Mouse (Mus musculus): ENCODE measurements around the gene Etfdh. TPM values are rescaled to one million over a fixed set of nuclear protein-coding genes. Genes with fewer than 3 reads are reported as not detected.

Gene Etfdh
- polyA plus RNA-seq, 1 experiment = 13.4 TPM

DNA sequence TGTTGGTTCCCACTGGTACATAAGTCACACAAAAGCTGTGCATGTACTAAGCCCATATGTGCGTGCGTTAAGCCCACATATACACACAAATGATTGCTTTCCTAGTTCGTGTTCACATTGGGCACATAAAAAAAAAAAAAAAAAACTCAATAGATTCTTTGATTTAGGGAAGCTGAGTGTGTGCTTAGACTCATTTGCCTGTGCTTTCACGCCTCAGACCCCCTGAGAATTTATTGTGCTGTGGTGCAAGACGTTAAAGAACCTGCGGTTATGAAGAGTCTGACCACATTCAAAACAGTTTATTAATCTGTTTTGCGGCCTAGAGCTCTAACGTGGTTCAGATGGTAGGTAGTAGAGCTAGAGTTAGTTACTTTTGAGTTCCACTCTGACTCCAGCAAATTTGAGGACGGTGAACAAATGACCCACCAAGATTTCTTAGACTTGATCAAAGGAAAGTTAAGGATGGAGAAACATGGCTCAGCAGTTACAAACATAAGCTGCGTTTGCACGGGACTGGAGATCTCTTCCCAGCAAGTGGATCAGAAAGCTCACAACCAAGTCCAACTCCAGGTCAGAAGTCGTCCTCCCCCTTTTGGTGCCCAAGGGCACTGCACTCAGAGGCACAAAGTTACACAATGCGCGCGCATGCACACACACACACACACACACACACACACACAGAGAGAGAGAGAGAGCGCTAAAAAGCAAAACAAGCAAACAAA is 60.5 kb downstream of the Etfdh start:
- H3K27ac ChIP-seq (ENCODE audit: control insufficient read depth, insufficient read depth, low read depth, low read length) = peak overlapping the region; percentile 81
- peak overlapping the region; percentile 90 for H3K4me3 ChIP-seq (ENCODE audit: control insufficient read depth, low read depth, low read length)
- H3K27me3 ChIP-seq (ENCODE audit: control insufficient read depth, insufficient read depth, low read length) = no peaks in the 10 kb centered on the region
- TF ChIP-seq CTCF (IDR thresholded peaks at IDR 0.05; ENCODE audit: control insufficient read depth, insufficient read depth, insufficient replicate concordance, low read depth, low read length) (peak; percentile 13; the same call in 1 of the 2 replicates), POLR2A (IDR thresholded peaks at IDR 0.05; ENCODE audit: control insufficient read depth, low read depth, low read length) (no peak)
- H3K36me3 ChIP-seq (ENCODE audit: control insufficient read depth, insufficient read depth, low read length) = no peaks in the 10 kb centered on the region
- peaks cover 5% of the 10 kb centered on the region; the same call in 1 of the 2 replicates for H3K4me1 ChIP-seq (ENCODE audit: control insufficient read depth, insufficient read depth, low read length)

DNA sequence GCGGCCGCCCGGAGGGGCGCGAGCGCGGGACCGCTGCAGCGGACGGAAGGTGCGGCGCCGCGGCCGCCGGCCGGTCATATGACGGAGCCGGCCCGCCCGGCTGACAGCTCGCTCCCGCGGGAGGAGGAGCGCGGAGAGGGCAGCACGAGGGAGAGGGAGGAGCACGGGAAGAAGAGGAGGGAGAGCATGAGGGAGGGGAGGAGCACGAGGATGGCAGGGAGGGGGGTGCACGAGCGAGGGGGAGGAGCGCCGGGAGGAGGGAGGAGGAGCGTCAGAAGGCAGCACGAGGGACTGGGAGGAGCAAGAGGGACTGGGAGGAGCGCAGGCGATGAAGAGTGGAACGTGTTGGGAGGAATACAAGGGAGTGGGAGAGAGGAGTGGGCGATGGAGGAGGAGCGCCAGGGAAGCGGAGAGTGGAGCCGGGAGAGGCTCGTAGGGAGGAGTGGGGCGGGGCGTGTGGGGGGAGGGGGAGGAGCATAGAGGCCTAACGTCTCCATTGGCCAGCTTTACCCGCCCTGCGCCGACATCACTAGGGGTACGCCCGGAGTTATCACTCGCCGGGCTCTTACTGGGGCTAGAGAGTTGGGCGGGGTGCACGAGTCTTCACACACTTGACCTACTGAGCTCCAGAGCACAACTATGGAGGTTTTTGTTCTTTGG is 61.5 kb downstream of the Etfdh start, which contains the start of gene Fnip2:
Gene Fnip2 (minus strand): TSS at position 94 of the 660 bp plus-strand sequence.
- no peak; the same call in none of the 2 replicates for TF ChIP-seq POLR2A (IDR thresholded peaks at IDR 0.05; ENCODE audit: control insufficient read depth, low read depth, low read length)
- TF ChIP-seq CTCF (IDR thresholded peaks at IDR 0.05; ENCODE audit: control insufficient read depth, insufficient read depth, insufficient replicate concordance, low read depth, low read length) = no peak
- H3K27me3 ChIP-seq (ENCODE audit: control insufficient read depth, insufficient read depth, low read length) = no peaks in the 10 kb centered on the region
- H3K36me3 ChIP-seq (ENCODE audit: control insufficient read depth, insufficient read depth, low read length) = no peaks in the 10 kb centered on the region
- H3K4me1 ChIP-seq (ENCODE audit: control insufficient read depth, insufficient read depth, low read length) = peaks cover 5% of the 10 kb centered on the region; the same call in 1 of the 2 replicates
- H3K4me3 ChIP-seq (ENCODE audit: control insufficient read depth, low read depth, low read length) = peak within 1 kb of the TSS; percentile 90
- H3K27ac ChIP-seq (ENCODE audit: control insufficient read depth, insufficient read depth, low read depth, low read length) = peak within 1 kb of the TSS; percentile 81

DNA sequence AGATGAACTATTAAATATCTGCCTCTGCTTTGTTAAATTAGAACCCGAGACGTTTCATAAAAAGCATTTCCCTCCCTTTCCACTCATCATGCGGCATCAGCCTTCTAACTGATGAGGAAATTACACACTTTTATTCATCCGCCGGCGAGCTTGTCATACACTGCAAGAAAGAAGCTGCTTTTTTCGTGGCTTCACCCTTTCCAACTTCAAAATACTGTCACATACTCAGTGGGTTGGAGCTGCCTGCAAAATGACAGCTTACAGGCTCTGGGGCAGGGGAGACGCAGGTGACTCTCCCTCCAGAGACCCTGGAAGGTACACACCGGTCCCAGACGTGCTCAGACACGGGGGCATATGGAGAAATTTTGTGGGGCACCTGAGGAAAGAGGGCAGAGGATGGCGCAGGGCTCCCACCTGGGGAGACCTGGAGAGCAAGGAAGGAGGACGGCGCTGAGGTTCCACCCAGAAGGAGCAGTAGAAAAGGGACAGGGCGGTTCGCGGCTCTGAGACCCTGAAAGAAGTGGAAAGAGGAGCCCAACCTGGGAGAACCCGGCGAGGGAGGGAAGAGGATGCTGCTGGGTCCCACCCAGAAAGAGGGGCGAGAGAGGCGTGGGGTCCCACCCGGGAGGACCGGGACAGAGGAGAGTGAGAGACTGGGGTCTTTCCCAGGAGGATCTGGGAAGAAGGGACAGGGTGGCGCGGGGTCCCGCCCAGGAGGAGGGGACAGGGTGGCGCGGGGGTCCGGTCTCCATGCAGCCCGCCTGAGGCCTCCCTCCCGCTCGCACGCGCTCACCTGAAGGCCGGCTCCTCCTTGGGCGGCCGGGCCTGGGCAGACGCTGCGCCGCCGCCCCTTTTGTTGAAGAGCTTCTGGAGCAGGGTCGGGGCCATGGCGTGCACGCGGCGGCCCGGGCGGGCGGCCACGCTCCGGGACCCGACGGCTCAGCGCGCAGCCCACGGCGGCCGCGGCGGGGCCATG is 62.3 kb downstream of the Etfdh start:
- Histone ChIP-seq H3K4me1 (ENCODE audit: control insufficient read depth, insufficient read depth, low read length) (peaks cover 5% of the 10 kb centered on the region; the same call in 1 of the 2 replicates), H3K36me3 (ENCODE audit: control insufficient read depth, insufficient read depth, low read length) (no peaks in the 10 kb centered on the region), H3K4me3 (ENCODE audit: control insufficient read depth, low read depth, low read length) (peak overlapping the region; percentile 90), H3K27me3 (ENCODE audit: control insufficient read depth, insufficient read depth, low read length) (no peaks in the 10 kb centered on the region), H3K27ac (ENCODE audit: control insufficient read depth, insufficient read depth, low read depth, low read length) (peak overlapping the region; percentile 12; the same call in 1 of the 2 replicates)
- TF ChIP-seq POLR2A (IDR thresholded peaks at IDR 0.05; ENCODE audit: control insufficient read depth, low read depth, low read length) (no peak), CTCF (IDR thresholded peaks at IDR 0.05; ENCODE audit: control insufficient read depth, insufficient read depth, insufficient replicate concordance, low read depth, low read length) (no peak)

DNA sequence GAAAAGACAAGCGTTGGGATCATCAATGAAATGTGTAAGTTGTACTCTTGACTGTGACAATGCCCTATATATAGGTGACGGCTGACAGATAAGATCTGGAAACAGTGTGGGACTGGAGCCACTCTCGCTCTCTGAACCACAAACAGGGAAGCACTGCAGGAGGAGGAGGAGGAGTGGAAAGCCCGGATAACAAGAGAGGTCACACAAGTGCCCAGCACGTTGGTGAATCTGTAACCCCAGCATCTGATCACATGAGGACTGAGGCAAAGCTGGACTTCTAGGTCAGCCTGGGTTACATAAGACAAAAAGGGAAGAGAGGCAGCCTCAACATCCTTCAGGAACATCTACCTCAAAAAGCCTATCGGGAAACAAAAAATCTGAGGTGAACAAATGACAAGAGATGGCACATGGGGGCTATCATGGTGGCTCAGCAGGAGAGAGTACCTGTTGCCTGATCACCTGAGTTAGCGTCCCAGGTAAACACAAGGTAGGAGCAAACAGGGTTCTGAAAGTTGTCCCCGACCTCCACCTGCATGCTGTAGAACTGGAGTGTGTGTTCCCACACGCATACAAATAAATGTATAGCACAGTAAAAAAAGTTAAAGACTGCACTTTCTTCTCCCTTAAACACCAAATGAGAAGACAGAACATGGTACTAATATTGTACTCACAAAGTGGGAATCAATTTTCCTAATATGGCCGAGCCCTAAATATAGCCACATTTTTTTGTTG is 64.3 kb downstream of the Etfdh start:
- TF ChIP-seq POLR2A (IDR thresholded peaks at IDR 0.05; ENCODE audit: control insufficient read depth, low read depth, low read length) (no peak), CTCF (IDR thresholded peaks at IDR 0.05; ENCODE audit: control insufficient read depth, insufficient read depth, insufficient replicate concordance, low read depth, low read length) (no peak)
- no peaks in the 10 kb centered on the region for H3K36me3 ChIP-seq (ENCODE audit: control insufficient read depth, insufficient read depth, low read length)
- peaks cover 5% of the 10 kb centered on the region; the same call in 1 of the 2 replicates for H3K4me1 ChIP-seq (ENCODE audit: control insufficient read depth, insufficient read depth, low read length)

DNA sequence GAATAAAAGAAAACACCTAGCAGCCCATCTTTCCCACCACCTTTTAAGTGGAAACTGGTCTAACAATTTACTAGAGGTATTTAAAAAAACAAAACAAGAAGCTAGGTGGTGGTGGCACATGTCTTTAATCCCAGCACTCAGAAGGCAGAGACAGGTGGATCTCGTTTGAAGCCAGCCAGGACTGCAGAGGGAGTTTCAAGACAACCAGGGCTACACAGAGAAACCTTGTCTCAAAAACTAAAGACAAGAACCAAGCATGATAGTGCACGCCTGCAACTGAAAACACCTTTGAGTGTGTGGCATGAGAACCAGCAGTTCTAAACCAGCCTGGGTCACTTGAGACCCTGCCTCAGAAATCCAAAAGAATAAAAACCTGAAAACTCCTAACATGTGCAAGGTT is 65.8 kb downstream of the Etfdh start:
- H3K4me3 ChIP-seq (ENCODE audit: control insufficient read depth, low read depth, low read length) = no peak overlapping the region
- no peaks in the 10 kb centered on the region for H3K36me3 ChIP-seq (ENCODE audit: control insufficient read depth, insufficient read depth, low read length)
- TF ChIP-seq POLR2A (IDR thresholded peaks at IDR 0.05; ENCODE audit: control insufficient read depth, low read depth, low read length) (no peak), CTCF (IDR thresholded peaks at IDR 0.05; ENCODE audit: control insufficient read depth, insufficient read depth, insufficient replicate concordance, low read depth, low read length) (no peak)
- H3K27me3 ChIP-seq (ENCODE audit: control insufficient read depth, insufficient read depth, low read length) = no peaks in the 10 kb centered on the region
- H3K4me1 ChIP-seq (ENCODE audit: control insufficient read depth, insufficient read depth, low read length) = peaks cover 5% of the 10 kb centered on the region; the same call in 1 of the 2 replicates
- no peak overlapping the region for H3K27ac ChIP-seq (ENCODE audit: control insufficient read depth, insufficient read depth, low read depth, low read length)

More for the DNA sequence above, 64.3 kb downstream of the Etfdh start:
- H3K27ac ChIP-seq (ENCODE audit: control insufficient read depth, insufficient read depth, low read depth, low read length) = no peak overlapping the region
- H3K27me3 ChIP-seq (ENCODE audit: control insufficient read depth, insufficient read depth, low read length) = no peaks in the 10 kb centered on the region
- no peak overlapping the region for H3K4me3 ChIP-seq (ENCODE audit: control insufficient read depth, low read depth, low read length)

Measured in testis, adult 2 months (tissue).